Mouse (Mus musculus): ENCODE measurements around the gene Fundc2. TPM values are rescaled to one million over a fixed set of nuclear protein-coding genes. Genes with fewer than 3 reads are reported as not detected.

The Fundc2 gene
- polyA plus RNA-seq, 1 experiment from 2014 or later, result 27.4 TPM

Other genes with a start within 250 kb of the Fundc2 start
- not detected in 2 replicates for gene Smim9, start 218.6 kb upstream of the Fundc2 start, polyA plus RNA-seq (2016; fragmentation: Nextera tagmentation; extraction: Ambion mirVana)
- gene F8, start 216 bp downstream of the Fundc2 start, polyA plus RNA-seq (2016; fragmentation: Nextera tagmentation; extraction: Ambion mirVana), result 0.86 and 1.1 TPM in 2 replicates
- gene Cmc4, start 34.2 kb downstream of the Fundc2 start, polyA plus RNA-seq (2016; fragmentation: Nextera tagmentation; extraction: Ambion mirVana), result 15.6 and 17.7 TPM in 2 replicates
- gene Mtcp1, start 34.2 kb downstream of the Fundc2 start, polyA plus RNA-seq (2016; fragmentation: Nextera tagmentation; extraction: Ambion mirVana), result 8.2 and 8.6 TPM in 2 replicates
- gene Brcc3, start 34.2 kb downstream of the Fundc2 start, polyA plus RNA-seq (2016; fragmentation: Nextera tagmentation; extraction: Ambion mirVana), result 62.3 and 81.4 TPM in 2 replicates
- gene Vbp1, start 131.9 kb downstream of the Fundc2 start, polyA plus RNA-seq (2016; fragmentation: Nextera tagmentation; extraction: Ambion mirVana), result 219 and 228 TPM in 2 replicates
- 10.5 and 12.7 TPM in 2 replicates for gene Rab39b, start 195.8 kb downstream of the Fundc2 start, polyA plus RNA-seq (2016; fragmentation: Nextera tagmentation; extraction: Ambion mirVana)